Mouse (Mus musculus) activated CD4-positive, CD25-positive, alpha-beta regulatory T cell, adult 9 weeks (primary cell): Measurements from ENCODE around the gene 1700074P13Rik. TPM values are rescaled to one million over a fixed set of nuclear protein-coding genes. Genes with fewer than 3 reads are reported as not detected.

ENCODE experiments used
- polyA plus RNA-seq: library from polyadenylated mRNA; unstranded; fragments of 100-300 nt; shearing (Covaris generic); gene quantifications from one replicate; pipeline ENCODE4 v1.2.1, GENCODE M21; 2017

Gene 1700074P13Rik
- 0.18 TPM for polyA plus RNA-seq

DNA sequence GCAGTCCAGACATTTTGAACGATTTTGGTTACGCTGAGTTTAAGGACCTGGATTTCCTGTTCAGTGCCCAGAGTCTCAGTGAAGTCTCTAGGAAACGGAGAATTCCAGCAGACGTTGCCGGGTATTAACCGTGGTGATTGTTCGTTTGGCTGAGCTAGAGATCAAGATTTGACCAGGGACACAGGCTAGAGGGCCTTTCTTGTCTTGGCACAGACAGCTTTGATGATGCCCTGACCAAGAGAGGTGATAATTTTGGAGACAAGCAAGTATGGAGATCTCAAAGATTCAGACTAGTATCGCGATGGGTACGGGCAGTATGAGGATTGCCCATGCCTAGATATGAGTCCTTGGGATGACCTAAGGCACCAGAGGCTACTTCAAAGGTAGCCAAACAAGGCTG, at the start of gene 1700074P13Rik:
TSS of gene 1700074P13Rik (minus strand) at position 101 of the 400 bp plus-strand sequence.

DNA sequence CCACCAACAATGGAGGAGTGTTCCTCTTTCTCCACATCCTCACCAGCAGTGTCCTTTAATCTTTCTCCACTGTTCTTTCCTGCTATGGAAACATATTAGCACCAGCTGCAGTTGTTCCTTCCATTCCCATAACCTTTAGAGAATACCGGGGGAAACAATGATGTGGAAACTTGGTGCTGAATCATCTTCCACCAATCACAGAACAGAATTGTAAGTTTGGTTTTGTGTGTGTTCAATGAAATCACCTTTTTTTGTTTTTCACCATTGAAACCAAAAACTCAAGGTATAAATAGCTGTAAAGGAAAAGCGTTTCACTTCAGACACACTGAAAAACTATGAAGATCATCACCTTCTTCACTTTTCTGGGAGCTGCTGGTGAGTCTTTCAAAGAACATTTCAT, 24.1 kb upstream of the 1700074P13Rik start, which contains the start of gene 1810009J06Rik:
TSS of gene 1810009J06Rik (plus strand) at position 301 of the 400 bp plus-strand sequence.

DNA sequence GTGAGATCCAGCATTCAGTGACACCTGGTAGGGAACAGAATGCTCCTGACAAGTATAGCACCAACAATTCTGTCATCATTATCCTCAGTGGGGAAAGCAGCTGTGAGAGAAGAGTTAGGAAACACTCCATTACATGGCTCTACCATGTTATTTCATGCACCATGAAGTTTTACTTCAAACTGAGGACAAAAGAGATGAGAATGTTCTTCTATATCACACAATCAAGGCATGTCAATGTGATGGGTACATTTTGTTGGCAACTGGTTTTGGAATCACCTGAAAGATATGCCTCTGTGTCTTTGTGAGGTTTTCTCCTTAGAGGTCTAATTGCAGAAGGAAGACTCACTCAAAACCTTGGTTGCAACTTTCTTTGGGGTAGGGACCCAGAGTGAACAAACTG, 11.4 kb upstream of the 1700074P13Rik start, which contains the start of gene Gm4744:
TSS of gene Gm4744 (minus strand) at position 101 of the 400 bp plus-strand sequence.

DNA sequence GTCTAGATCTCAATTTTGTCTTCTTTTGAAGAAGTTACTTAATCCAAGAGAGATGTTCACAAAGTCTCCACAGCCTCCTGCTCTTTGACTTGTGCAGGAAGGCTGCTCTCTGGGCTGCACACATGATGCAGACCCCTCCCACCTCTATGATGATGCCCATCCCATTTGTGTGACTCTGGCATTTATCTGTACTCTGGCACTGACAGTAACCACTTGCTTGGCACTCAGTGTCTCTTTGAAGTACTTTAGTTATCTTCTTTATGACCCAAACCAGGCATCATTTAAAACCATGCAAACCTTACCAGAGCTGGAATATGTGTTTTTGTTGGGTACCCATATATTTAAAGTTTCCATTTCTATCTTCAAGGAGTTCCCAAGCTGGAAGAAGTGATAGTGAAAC, 40.1 kb downstream of the 1700074P13Rik start, which contains the start of gene Prss58:
TSS of gene Prss58 (minus strand) at position 101 of the 400 bp plus-strand sequence.

DNA sequence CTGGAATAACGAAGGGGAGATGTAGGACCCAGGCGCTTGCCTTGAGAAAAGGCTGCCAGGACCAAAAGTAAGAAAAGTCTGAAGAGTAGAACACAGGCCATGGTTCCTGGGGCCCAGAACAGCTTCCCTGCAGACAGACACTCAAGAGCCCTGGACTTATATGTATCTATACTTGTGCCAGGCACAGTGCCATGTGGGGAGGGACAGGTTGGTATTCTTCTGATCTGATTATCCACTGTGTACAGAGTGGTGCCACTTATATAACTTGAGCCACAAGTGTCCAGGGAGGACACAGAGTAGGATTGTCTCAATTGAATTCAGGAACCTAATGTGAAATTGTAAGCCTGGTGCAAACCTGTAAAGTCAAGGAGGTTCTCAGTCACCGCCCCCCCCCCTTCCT, 53.0 kb downstream of the 1700074P13Rik start, which contains the start of gene Moxd2:
TSS of gene Moxd2 (minus strand) at position 101 of the 400 bp plus-strand sequence.

Other genes with a start within 250 kb of the 1700074P13Rik start
- 0.15 TPM for gene Moxd2, start 53.1 kb downstream of the 1700074P13Rik start, polyA plus RNA-seq
- gene Prss58, start 40.2 kb downstream of the 1700074P13Rik start, polyA plus RNA-seq: not detected
- gene Gm4744, start 11.3 kb upstream of the 1700074P13Rik start, polyA plus RNA-seq: not detected
- gene 1810009J06Rik, start 24.2 kb upstream of the 1700074P13Rik start, polyA plus RNA-seq: 0.32 TPM
- gene Gm2663, start 58.9 kb upstream of the 1700074P13Rik start, polyA plus RNA-seq: not detected
- 0.12 TPM for gene 2210010C04Rik, start 95.0 kb upstream of the 1700074P13Rik start, polyA plus RNA-seq